Mouse (Mus musculus) neutrophil, adult 5-6 weeks (primary cell): ENCODE data around the gene V1ra8. TPM values are rescaled to one million over a fixed set of nuclear protein-coding genes. Genes with fewer than 3 reads are reported as not detected.
"Not testable (repeated sequence)": the region's sequence is repeated elsewhere in the genome, so short reads cannot be mapped to it uniquely, and the experiment has no call there.

Experiments used
- ATAC-seq: fragments of 151-379, 151-347 bp; 2 replicates; pipeline ENCODE4 v1.8.0; 2017; ENCODE audit warnings: mild to moderate bottlenecking, moderate TSS enrichment; ENCODE audit not compliant: insufficient number of reproducible peaks, poor library complexity, low FRiP score, severe bottlenecking; ENCODE audit errors: extremely low read depth
- total RNA-seq: library from RNA; stranded (forward); fragments of 200-1000 nt; gene quantifications from 2 replicates; pipeline ENCODE4 v1.2.3, GENCODE M21; 2017

V1ra8 gene
- not detected in 2 replicates for total RNA-seq

DNA sequence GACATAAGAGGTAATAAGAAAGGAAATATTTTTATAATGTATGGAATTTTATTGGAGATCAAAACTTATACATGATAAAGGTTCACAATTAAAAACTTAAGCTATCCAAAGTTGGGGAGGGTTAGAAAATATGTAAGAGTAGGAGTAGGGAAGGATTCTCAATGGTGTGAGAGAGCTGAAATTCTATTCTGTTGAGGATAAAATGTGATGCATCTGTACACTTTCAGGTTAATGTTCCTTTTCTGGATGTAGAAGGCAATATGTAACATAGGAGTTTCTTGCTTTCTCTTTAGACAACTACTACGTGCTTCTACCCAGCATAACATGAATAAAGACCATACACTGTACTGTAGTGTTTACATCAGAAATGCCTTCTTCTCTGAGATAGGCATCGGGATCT, at the start of gene V1ra8:
TSS of gene V1ra8 (plus strand) at position 301 of the 400 bp plus-strand sequence.
- ATAC-seq, result not testable (repeated sequence)

DNA sequence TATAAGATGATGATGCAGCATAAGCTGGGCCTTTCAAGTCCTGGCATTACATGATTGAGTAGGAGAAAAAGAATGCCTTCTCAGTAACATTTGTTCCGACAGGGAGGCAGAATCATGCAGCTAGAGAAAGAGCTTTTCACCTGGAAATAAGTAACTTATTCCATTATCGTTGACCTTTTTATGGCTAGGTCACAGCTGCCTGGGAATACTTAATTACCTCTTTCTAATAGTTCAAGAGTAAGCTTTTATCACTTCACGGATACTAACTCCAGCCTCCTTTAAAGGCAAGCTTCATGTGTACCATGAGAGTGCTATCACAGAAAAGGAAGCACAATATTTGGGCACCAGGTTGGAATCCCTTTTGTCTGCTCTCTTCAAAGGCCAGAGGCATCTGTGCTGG, 42.5 kb upstream of the V1ra8 start:
- ATAC-seq, result no peak

- ATAC-seq, result no peak
Observed at GRCm38 (mm10) chr6:90174508-90174907, 28.1 kb upstream of the V1ra8 start, which contains the start of gene Vmn1r52. Gene Vmn1r52 (plus strand): TSS chr6:90174808.

- ATAC-seq, result no peak
Observed at GRCm38 (mm10) chr6:90224338-90224737, 21.7 kb downstream of the V1ra8 start, which contains the start of gene Vmn1r53. Gene Vmn1r53 (minus strand): TSS chr6:90224438.

- ATAC-seq, result not testable (repeated sequence)
Observed at GRCm38 (mm10) chr6:90232114-90232513, 29.5 kb downstream of the V1ra8 start.

DNA sequence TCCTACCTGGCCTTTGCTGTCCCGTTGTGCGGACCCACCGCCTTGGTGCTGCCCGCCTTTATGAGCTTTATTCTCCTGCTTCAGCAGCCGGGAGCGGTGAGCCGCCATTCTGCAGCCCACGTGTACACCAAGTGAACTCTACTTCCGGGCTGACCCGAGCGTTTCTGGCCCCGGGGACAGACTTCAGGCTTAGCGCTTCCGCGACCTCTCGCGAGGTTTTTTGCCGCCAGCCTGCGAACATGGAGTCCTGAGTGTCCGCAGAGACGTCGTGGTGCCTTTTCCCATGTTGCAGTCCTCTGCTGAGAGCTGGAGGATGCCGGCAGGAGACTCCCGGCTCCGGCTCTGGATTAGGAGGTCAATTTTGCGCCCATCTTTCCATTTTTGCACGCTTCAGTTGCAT, 30.1 kb downstream of the V1ra8 start:
- ATAC-seq, result no peak

- ATAC-seq, result no peak
Observed at GRCm38 (mm10) chr6:90244019-90244418, 41.4 kb downstream of the V1ra8 start.

- no peak for ATAC-seq
Observed at GRCm38 (mm10) chr6:90246000-90246399, 43.4 kb downstream of the V1ra8 start, which contains the start of gene Vmn1r54. Gene Vmn1r54 (plus strand): TSS chr6:90246300.

Other genes starting within 250 kb of the V1ra8 start
- gene Vmn1r46, start 233.5 kb upstream of the V1ra8 start, total RNA-seq, result 0.12 TPM in 1 of 2 replicates, not detected in the other
- not detected in 2 replicates for gene Vmn1r47, start 186.6 kb upstream of the V1ra8 start, total RNA-seq
- not detected in 2 replicates for gene Vmn1r48, start 166.0 kb upstream of the V1ra8 start, total RNA-seq
- gene Vmn1r49, start 124.3 kb upstream of the V1ra8 start, total RNA-seq, result not detected in 2 replicates
- gene Vmn1r50, start 101.4 kb upstream of the V1ra8 start, total RNA-seq, result not detected in 2 replicates
- gene Vmn1r51, start 80.2 kb upstream of the V1ra8 start, total RNA-seq, result not detected in 2 replicates
- not detected in 2 replicates for gene Vmn1r52, start 28.0 kb upstream of the V1ra8 start, total RNA-seq
- not detected in 2 replicates for gene Vmn1r53, start 21.6 kb downstream of the V1ra8 start, total RNA-seq
- gene Vmn1r54, start 43.5 kb downstream of the V1ra8 start, total RNA-seq, result not detected in 2 replicates
- not detected in 2 replicates for gene BC048671, start 98.4 kb downstream of the V1ra8 start, total RNA-seq
- 0.86 and 2.4 TPM in 2 replicates for gene Chst13, start 122.4 kb downstream of the V1ra8 start, total RNA-seq
- not detected in 2 replicates for gene Uroc1, start 130.5 kb downstream of the V1ra8 start, total RNA-seq
- 27.0 and 29.1 TPM in 2 replicates for gene Zxdc, start 166.7 kb downstream of the V1ra8 start, total RNA-seq
- gene Cfap100, start 226.0 kb downstream of the V1ra8 start, total RNA-seq, result 0.23 TPM in 1 of 2 replicates, not detected in the other